Mouse (Mus musculus): ENCODE results near the gene Dapk2. TPM values are rescaled to one million over a fixed set of nuclear protein-coding genes. Genes with fewer than 3 reads are reported as not detected.

The Dapk2 gene
- polyA plus RNA-seq, 1 experiment from 2014 or later = 10.2 TPM

GRCm38 (mm10) chr9:66177975-66178374, 20.0 kb downstream of the Dapk2 start:
- Histone ChIP-seq H3K9ac (ENCODE audit: low read length) (no peak overlapping the region), H3K27me3 (ENCODE audit: control insufficient read depth, insufficient read depth, low read length) (no peaks in the 10 kb centered on the region), H3K27ac (ENCODE audit: low read length) (no peak overlapping the region), H3K36me3 (ENCODE audit: control insufficient read depth, insufficient read depth, low read length) (no peaks in the 10 kb centered on the region), H3K4me1 (ENCODE audit: control insufficient read depth, insufficient read depth, low read length) (0 out of 2 replicates have a peak, but pooled peaks cover 4% of the 10 kb centered on the region), H3K4me3 (replicated peaks; ENCODE audit: low read length) (no peak overlapping the region), H3K4me2 (ENCODE audit: low read depth, low read length) (no peak overlapping the region), H3K9me3 (replicated peaks; ENCODE audit: control insufficient read depth, low read length) (no peaks in the 10 kb centered on the region)
- WGBS = 41% methylated on average over 1 of the region's 1 CpGs
- ATAC-seq (ENCODE audit: insufficient read depth, low FRiP score) = no peak

GRCm38 (mm10) chr9:66179795-66180194, 21.8 kb downstream of the Dapk2 start:
- no peaks in the 10 kb centered on the region for H3K36me3 ChIP-seq (ENCODE audit: control insufficient read depth, insufficient read depth, low read length)
- no peak overlapping the region for H3K4me3 ChIP-seq (replicated peaks; ENCODE audit: low read length)

GRCm38 (mm10) chr9:66181126-66181825, 23.3 kb downstream of the Dapk2 start:
- WGBS = 71% methylated on average over 4 of the region's 4 CpGs
- H3K4me2 ChIP-seq (ENCODE audit: low read depth, low read length) = no peak overlapping the region
- 0 out of 2 replicates have a peak, but pooled peaks cover 4% of the 10 kb centered on the region for H3K4me1 ChIP-seq (ENCODE audit: control insufficient read depth, insufficient read depth, low read length)
- no peak overlapping the region for H3K9ac ChIP-seq (ENCODE audit: low read length)
- no peak overlapping the region for H3K4me3 ChIP-seq (replicated peaks; ENCODE audit: low read length)
- H3K9me3 ChIP-seq (replicated peaks; ENCODE audit: control insufficient read depth, low read length) = no peaks in the 10 kb centered on the region
- H3K27me3 ChIP-seq (ENCODE audit: control insufficient read depth, insufficient read depth, low read length) = no peaks in the 10 kb centered on the region
- no peaks in the 10 kb centered on the region for H3K36me3 ChIP-seq (ENCODE audit: control insufficient read depth, insufficient read depth, low read length)
- ATAC-seq (ENCODE audit: insufficient read depth, low FRiP score) = peak; percentile 77
- peak overlapping the region; percentile 26; the same call in 1 of the 2 replicates for H3K27ac ChIP-seq (ENCODE audit: low read length)

More at GRCm38 (mm10) chr9:66179795-66180194, 21.8 kb downstream of the Dapk2 start:
- Histone ChIP-seq H3K27me3 (ENCODE audit: control insufficient read depth, insufficient read depth, low read length) (no peaks in the 10 kb centered on the region), H3K4me2 (ENCODE audit: low read depth, low read length) (no peak overlapping the region), H3K27ac (ENCODE audit: low read length) (0 out of 2 replicates have a peak overlapping the region, but pooled peaks have one; percentile 8), H3K9ac (ENCODE audit: low read length) (no peak overlapping the region), H3K4me1 (ENCODE audit: control insufficient read depth, insufficient read depth, low read length) (0 out of 2 replicates have a peak, but pooled peaks cover 4% of the 10 kb centered on the region), H3K9me3 (replicated peaks; ENCODE audit: control insufficient read depth, low read length) (no peaks in the 10 kb centered on the region)
- ATAC-seq (ENCODE audit: insufficient read depth, low FRiP score) = peak; percentile 26; the same call in 1 of the 2 replicates
- 67% methylated on average over 6 of the region's 6 CpGs for WGBS

DNA sequence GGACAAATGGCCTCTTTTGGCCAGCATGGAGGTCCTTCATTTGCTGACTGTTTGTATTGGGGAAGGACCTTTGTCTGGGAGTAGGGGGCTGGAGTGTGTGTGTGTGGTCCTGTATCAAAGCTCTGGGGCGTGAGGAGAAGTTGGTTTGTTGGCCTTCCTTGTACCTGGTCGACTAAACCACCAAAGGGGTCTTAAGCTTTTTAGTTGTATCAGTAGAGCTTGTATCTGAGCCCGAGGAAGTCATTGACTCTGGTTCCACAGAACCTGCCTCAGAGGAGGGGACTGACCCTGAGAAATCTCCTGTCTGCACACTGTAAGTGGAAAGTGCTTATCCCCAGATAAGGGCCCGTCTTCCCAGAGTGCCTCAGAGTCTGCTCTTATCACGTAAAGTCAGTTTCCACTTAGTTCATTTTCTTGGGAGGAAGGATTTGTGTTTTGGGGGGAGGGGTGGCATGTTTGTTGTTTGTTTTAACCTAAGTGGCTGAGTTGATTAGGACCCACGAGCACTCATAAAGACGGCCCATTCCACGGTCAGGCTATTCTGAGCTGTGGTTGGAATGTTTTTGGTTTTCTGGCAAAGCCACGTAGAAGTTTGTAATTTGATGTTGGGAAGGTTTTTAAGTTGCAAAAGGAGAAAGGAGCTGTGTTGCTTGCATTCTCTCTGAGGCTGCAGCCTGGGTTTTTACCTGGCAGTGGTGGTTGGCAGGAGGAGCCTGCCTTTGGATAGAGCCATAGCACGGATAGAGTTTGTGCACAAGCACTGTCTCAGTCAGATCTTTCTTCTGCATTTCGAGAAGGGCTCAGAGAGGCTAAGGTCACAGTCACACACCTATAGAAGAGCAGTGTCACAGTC, 24.0 kb downstream of the Dapk2 start:
- Histone ChIP-seq H3K4me3 (replicated peaks; ENCODE audit: low read length) (no peak overlapping the region), H3K4me1 (ENCODE audit: control insufficient read depth, insufficient read depth, low read length) (0 out of 2 replicates have a peak, but pooled peaks cover 4% of the 10 kb centered on the region), H3K9ac (ENCODE audit: low read length) (no peak overlapping the region), H3K36me3 (ENCODE audit: control insufficient read depth, insufficient read depth, low read length) (no peaks in the 10 kb centered on the region), H3K9me3 (replicated peaks; ENCODE audit: control insufficient read depth, low read length) (no peaks in the 10 kb centered on the region), H3K4me2 (ENCODE audit: low read depth, low read length) (no peak overlapping the region), H3K27ac (ENCODE audit: low read length) (peak overlapping the region; percentile 71), H3K27me3 (ENCODE audit: control insufficient read depth, insufficient read depth, low read length) (no peaks in the 10 kb centered on the region)
- WGBS = 50% methylated on average over 11 of the region's 11 CpGs
- peak; percentile 71 for ATAC-seq (ENCODE audit: insufficient read depth, low FRiP score)

GRCm38 (mm10) chr9:66182679-66182993, 24.6 kb downstream of the Dapk2 start:
- Histone ChIP-seq H3K36me3 (ENCODE audit: control insufficient read depth, insufficient read depth, low read length) (no peaks in the 10 kb centered on the region), H3K27ac (ENCODE audit: low read length) (peak overlapping the region; percentile 71)
- no peak; the same call in 1 of the 2 replicates for ATAC-seq (ENCODE audit: insufficient read depth, low FRiP score)

GRCm38 (mm10) chr9:66183023-66183422, 25.0 kb downstream of the Dapk2 start:
- no peaks in the 10 kb centered on the region for H3K36me3 ChIP-seq (ENCODE audit: control insufficient read depth, insufficient read depth, low read length)
- 0 out of 2 replicates have a peak, but pooled peaks cover 4% of the 10 kb centered on the region for H3K4me1 ChIP-seq (ENCODE audit: control insufficient read depth, insufficient read depth, low read length)
- no peaks in the 10 kb centered on the region for H3K9me3 ChIP-seq (replicated peaks; ENCODE audit: control insufficient read depth, low read length)
- H3K4me3 ChIP-seq (replicated peaks; ENCODE audit: low read length) = no peak overlapping the region
- H3K9ac ChIP-seq (ENCODE audit: low read length) = no peak overlapping the region
- no peak overlapping the region for H3K4me2 ChIP-seq (ENCODE audit: low read depth, low read length)
- H3K27me3 ChIP-seq (ENCODE audit: control insufficient read depth, insufficient read depth, low read length) = no peaks in the 10 kb centered on the region
- WGBS = 66% methylated on average over 3 of the region's 3 CpGs
- H3K27ac ChIP-seq (ENCODE audit: low read length) = peak overlapping the region; percentile 71; the same call in 1 of the 2 replicates
- ATAC-seq (ENCODE audit: insufficient read depth, low FRiP score) = no peak

More at GRCm38 (mm10) chr9:66182679-66182993, 24.6 kb downstream of the Dapk2 start:
- no peak overlapping the region for H3K4me2 ChIP-seq (ENCODE audit: low read depth, low read length)
- H3K4me3 ChIP-seq (replicated peaks; ENCODE audit: low read length) = no peak overlapping the region
- H3K27me3 ChIP-seq (ENCODE audit: control insufficient read depth, insufficient read depth, low read length) = no peaks in the 10 kb centered on the region
- 0 out of 2 replicates have a peak, but pooled peaks cover 4% of the 10 kb centered on the region for H3K4me1 ChIP-seq (ENCODE audit: control insufficient read depth, insufficient read depth, low read length)
- WGBS = 53% methylated on average over 3 of the region's 3 CpGs
- H3K9ac ChIP-seq (ENCODE audit: low read length) = no peak overlapping the region
- H3K9me3 ChIP-seq (replicated peaks; ENCODE audit: control insufficient read depth, low read length) = no peaks in the 10 kb centered on the region

DNA sequence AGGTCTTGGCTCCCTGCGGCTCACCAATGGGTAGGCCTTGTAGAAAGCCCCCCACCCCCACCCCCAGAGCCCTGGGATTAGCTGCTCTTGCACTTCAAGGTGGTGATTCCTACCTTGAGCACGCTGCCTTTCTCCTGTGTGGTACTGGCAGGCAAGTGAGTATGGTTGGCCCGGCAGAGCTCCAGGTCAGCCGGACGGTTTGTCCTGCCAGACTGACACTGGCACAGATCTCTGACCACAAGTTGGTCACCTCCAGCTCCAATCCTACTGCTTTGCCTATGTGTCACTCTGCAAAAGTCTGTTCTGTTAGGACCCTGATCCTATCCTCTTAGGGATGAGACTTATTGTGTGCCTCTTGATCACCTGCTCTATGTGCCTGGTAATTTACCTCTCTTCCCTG, 26.5 kb downstream of the Dapk2 start:
- Histone ChIP-seq H3K4me2 (ENCODE audit: low read depth, low read length) (no peak overlapping the region), H3K9me3 (replicated peaks; ENCODE audit: control insufficient read depth, low read length) (no peaks in the 10 kb centered on the region), H3K4me3 (replicated peaks; ENCODE audit: low read length) (no peak overlapping the region), H3K36me3 (ENCODE audit: control insufficient read depth, insufficient read depth, low read length) (no peaks in the 10 kb centered on the region), H3K4me1 (ENCODE audit: control insufficient read depth, insufficient read depth, low read length) (0 out of 2 replicates have a peak, but pooled peaks cover 4% of the 10 kb centered on the region), H3K9ac (ENCODE audit: low read length) (no peak overlapping the region), H3K27ac (ENCODE audit: low read length) (no peak overlapping the region), H3K27me3 (ENCODE audit: control insufficient read depth, insufficient read depth, low read length) (no peaks in the 10 kb centered on the region)
- WGBS = 67% methylated on average over 5 of the region's 5 CpGs
- no peak for ATAC-seq (ENCODE audit: insufficient read depth, low FRiP score)

GRCm38 (mm10) chr9:66186426-66186825, 28.4 kb downstream of the Dapk2 start:
- no peak; the same call in 1 of the 2 replicates for ATAC-seq (ENCODE audit: insufficient read depth, low FRiP score)
- WGBS = 31% methylated on average over 6 of the region's 6 CpGs

GRCm38 (mm10) chr9:66189026-66189425, 31.0 kb downstream of the Dapk2 start:
- Histone ChIP-seq H3K4me3 (replicated peaks; ENCODE audit: low read length) (no peak overlapping the region), H3K27ac (ENCODE audit: low read length) (no peak overlapping the region), H3K9ac (ENCODE audit: low read length) (no peak overlapping the region), H3K36me3 (ENCODE audit: control insufficient read depth, insufficient read depth, low read length) (no peaks in the 10 kb centered on the region), H3K4me2 (ENCODE audit: low read depth, low read length) (no peak overlapping the region), H3K4me1 (ENCODE audit: control insufficient read depth, insufficient read depth, low read length) (no peaks in the 10 kb centered on the region), H3K27me3 (ENCODE audit: control insufficient read depth, insufficient read depth, low read length) (no peaks in the 10 kb centered on the region), H3K9me3 (replicated peaks; ENCODE audit: control insufficient read depth, low read length) (no peaks in the 10 kb centered on the region)
- no peak for ATAC-seq (ENCODE audit: insufficient read depth, low FRiP score)
- 83% methylated on average over 1 of the region's 1 CpGs for WGBS

More at GRCm38 (mm10) chr9:66186426-66186825, 28.4 kb downstream of the Dapk2 start:
- Histone ChIP-seq H3K4me2 (ENCODE audit: low read depth, low read length) (no peak overlapping the region), H3K36me3 (ENCODE audit: control insufficient read depth, insufficient read depth, low read length) (no peaks in the 10 kb centered on the region), H3K4me1 (ENCODE audit: control insufficient read depth, insufficient read depth, low read length) (no peaks in the 10 kb centered on the region), H3K9ac (ENCODE audit: low read length) (no peak overlapping the region), H3K27ac (ENCODE audit: low read length) (no peak overlapping the region), H3K4me3 (replicated peaks; ENCODE audit: low read length) (no peak overlapping the region), H3K27me3 (ENCODE audit: control insufficient read depth, insufficient read depth, low read length) (no peaks in the 10 kb centered on the region), H3K9me3 (replicated peaks; ENCODE audit: control insufficient read depth, low read length) (no peaks in the 10 kb centered on the region)
